Mouse (Mus musculus) neural tube, embryonic 11.5 days (tissue): ENCODE measurements around the gene Slc4a2. TPM values are rescaled to one million over a fixed set of nuclear protein-coding genes. Genes with fewer than 3 reads are reported as not detected.

ENCODE experiments used
- ATAC-seq: fragments of 200-750 bp; cut with Nextera tagmentation; 2 replicates; pipeline ENCODE4 v1.8.0; 2017; ENCODE audit warnings: moderate number of reproducible peaks, mild to moderate bottlenecking, moderate TSS enrichment, moderate library complexity; ENCODE audit not compliant: insufficient read depth, low FRiP score, low TSS enrichment
- DNase-seq: peaks from one replicate; pipeline ENCODE4 v3.0.0-alpha.2; 2015; ENCODE audit warnings: low spot score
- H3K27ac ChIP-seq: fragments of 300-500 bp; sonication (generic); 2 replicates; pipeline ENCODE4 v1.5.1; 2014; ENCODE audit warnings: low read depth, mild to moderate bottlenecking, low read length
- H3K27me3 ChIP-seq: fragments of 300-500 bp; sonication (generic); 2 replicates; pipeline ENCODE4 v1.6.1; 2014; ENCODE audit warnings: mild to moderate bottlenecking, low read length, mixed read lengths; ENCODE audit not compliant: control insufficient read depth, insufficient read depth
- H3K36me3 ChIP-seq: fragments of 300-500 bp; sonication (generic); 2 replicates; pipeline ENCODE4 v1.6.1; 2014; ENCODE audit warnings: mild to moderate bottlenecking, low read length, moderate library complexity, mixed read lengths; ENCODE audit not compliant: control insufficient read depth, insufficient read depth
- H3K4me1 ChIP-seq: fragments of 300-500 bp; sonication (generic); 2 replicates; pipeline ENCODE4 v1.6.1; 2014; ENCODE audit warnings: low read length, mixed read lengths; ENCODE audit not compliant: control insufficient read depth, insufficient read depth
- H3K4me2 ChIP-seq: fragments of 300-500 bp; sonication (generic); 2 replicates; pipeline ENCODE4 v1.6.1; 2014; ENCODE audit warnings: low read depth, mild to moderate bottlenecking, moderate library complexity
- H3K4me3 ChIP-seq: fragments of 300-500 bp; sonication (generic); 2 replicates; pipeline ENCODE4 v1.5.1; 2014; ENCODE audit warnings: low read depth, low read length
- H3K9ac ChIP-seq: fragments of 300-500 bp; sonication (generic); 2 replicates; pipeline ENCODE4 v1.6.1; 2014; ENCODE audit warnings: mild to moderate bottlenecking, low read length
- H3K9me3 ChIP-seq: fragments of 300-500 bp; sonication (generic); 2 replicates; pipeline ENCODE4 v1.6.1; 2016; ENCODE audit warnings: low read length; ENCODE audit not compliant: control insufficient read depth
- WGBS: fragments of 180-500 bp; shearing (Covaris S2); extraction: QIAGEN DNeasy Blood & Tissue Kit; methylation state at CpG from one replicate; pipeline ENCODE4 v1.1.7; 2014; 5-methylcytosine and 5-hydroxymethylcytosine counted together
- polyA plus RNA-seq: library from polyadenylated mRNA; unstranded; fragments of >200 nt; fragmentation: Nextera tagmentation; extraction: Ambion mirVana; gene quantifications from 2 replicates; pipeline ENCODE4 v1.2.1, GENCODE M21; 2014

The Slc4a2 gene
- polyA plus RNA-seq, 1 experiment from 2014 or later: 18.1 TPM

- 5% methylated on average over 5 of the region's 5 CpGs for WGBS
- Histone ChIP-seq H3K4me1 (peaks cover 37% of the 10 kb centered on the region), H3K36me3 (peaks cover 2% of the 10 kb centered on the region; the same call in 1 of the 2 replicates), H3K4me2 (peak overlapping the region; percentile 93), H3K27ac (peak overlapping the region; percentile 63), H3K9me3 (no peaks in the 10 kb centered on the region), H3K9ac (peak overlapping the region; percentile 96), H3K27me3 (no peaks in the 10 kb centered on the region), H3K4me3 (peak overlapping the region; percentile 92)
- ATAC-seq (no peak), DNase-seq (no peak)
These were observed 29.8 kb downstream of the Slc4a2 start for GRCm38 (mm10) chr5:24453283-24453984.

DNA sequence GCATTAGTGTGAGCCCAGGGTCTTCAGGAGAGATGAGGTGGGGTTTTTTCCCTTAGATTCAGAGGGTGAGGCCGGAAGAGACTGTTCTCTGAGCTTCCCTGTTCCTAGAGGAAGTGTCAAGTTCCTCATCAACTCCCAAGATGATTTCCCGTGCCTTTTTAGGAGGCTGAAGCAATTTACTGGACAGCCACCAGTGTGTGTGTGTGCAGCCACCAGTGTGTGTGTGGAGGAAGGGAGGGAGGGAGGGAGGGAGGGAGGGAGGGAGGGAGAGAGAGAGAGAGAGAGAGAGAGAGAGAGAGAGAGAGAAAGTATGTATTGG lies 30.3 kb downstream of the Slc4a2 start:
- Histone ChIP-seq H3K4me2 (peak overlapping the region; percentile 93), H3K36me3 (peaks cover 2% of the 10 kb centered on the region; the same call in 1 of the 2 replicates), H3K9me3 (no peaks in the 10 kb centered on the region), H3K27me3 (no peaks in the 10 kb centered on the region), H3K4me3 (peak overlapping the region; percentile 92), H3K9ac (peak overlapping the region; percentile 96), H3K4me1 (peaks cover 37% of the 10 kb centered on the region), H3K27ac (peak overlapping the region; percentile 63; the same call in 1 of the 2 replicates)
- WGBS: 8% methylated on average over 2 of the region's 2 CpGs
- DNase-seq: no peak
- no peak for ATAC-seq

DNA sequence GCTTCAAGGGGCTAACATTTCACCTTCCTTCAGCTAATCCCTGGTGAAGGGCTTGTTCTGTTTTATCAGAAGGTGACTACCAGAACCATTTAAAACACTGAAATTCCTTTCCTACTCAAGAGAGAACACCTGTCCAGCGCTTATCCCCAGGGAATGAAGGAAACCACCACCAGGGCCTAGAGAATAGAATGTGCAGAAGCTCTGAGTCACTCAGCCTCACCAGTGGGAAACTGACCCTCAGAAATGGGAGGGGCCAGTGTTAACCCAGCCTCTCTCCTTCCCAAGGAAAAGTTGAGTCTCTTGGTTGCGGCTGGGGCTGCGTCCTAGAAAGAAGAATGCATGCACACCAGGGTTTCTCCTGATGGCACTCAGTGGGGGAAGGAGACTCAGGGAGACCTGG lies 31.4 kb downstream of the Slc4a2 start:
- H3K9ac ChIP-seq: peak overlapping the region; percentile 35
- 58% methylated on average over 3 of the region's 3 CpGs for WGBS
- no peak for DNase-seq
- H3K4me1 ChIP-seq: peaks cover 37% of the 10 kb centered on the region
- peaks cover 2% of the 10 kb centered on the region; the same call in 1 of the 2 replicates for H3K36me3 ChIP-seq
- peak overlapping the region; percentile 4 for H3K4me3 ChIP-seq
- no peaks in the 10 kb centered on the region for H3K27me3 ChIP-seq
- H3K9me3 ChIP-seq: no peaks in the 10 kb centered on the region
- H3K27ac ChIP-seq: 0 out of 2 replicates have a peak overlapping the region, but pooled peaks have one; percentile 20
- H3K4me2 ChIP-seq: peak overlapping the region; percentile 20
- no peak for ATAC-seq

DNA sequence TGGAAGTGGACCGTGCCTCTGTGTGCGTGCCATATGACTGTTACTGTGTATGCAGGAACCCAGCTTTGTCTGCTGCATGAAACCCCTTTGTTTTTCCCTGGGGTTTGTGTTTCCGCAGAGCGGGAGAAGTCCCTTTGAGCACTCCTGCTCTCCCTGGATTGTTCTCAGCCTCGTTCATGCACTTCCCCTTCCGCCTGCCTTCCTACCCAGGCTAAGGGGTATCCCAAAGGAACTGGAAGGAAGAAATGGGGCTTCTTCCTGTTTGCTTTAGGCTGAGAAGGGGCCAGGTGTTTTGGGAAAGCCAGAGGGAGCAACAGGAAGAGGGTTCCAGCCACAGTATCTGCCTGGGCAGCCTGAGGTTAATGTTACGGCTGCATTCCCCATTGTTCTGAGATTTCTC lies 32.0 kb downstream of the Slc4a2 start:
- Histone ChIP-seq H3K4me3 (no peak overlapping the region), H3K27me3 (no peaks in the 10 kb centered on the region), H3K9ac (peak overlapping the region; percentile 35), H3K27ac (no peak overlapping the region), H3K4me2 (peak overlapping the region; percentile 20; the same call in 1 of the 2 replicates), H3K36me3 (peaks cover 2% of the 10 kb centered on the region; the same call in 1 of the 2 replicates), H3K4me1 (peaks cover 37% of the 10 kb centered on the region), H3K9me3 (no peaks in the 10 kb centered on the region)
- no peak for DNase-seq
- ATAC-seq: no peak
- 73% methylated on average over 7 of the region's 7 CpGs for WGBS

GRCm38 (mm10) chr5:24466762-24467161 lies 43.1 kb downstream of the Slc4a2 start:
- no peak overlapping the region for H3K27ac ChIP-seq
- no peak overlapping the region for H3K4me2 ChIP-seq
- no peaks in the 10 kb centered on the region for H3K27me3 ChIP-seq
- H3K4me1 ChIP-seq: no peaks in the 10 kb centered on the region
- WGBS: 72% methylated on average over 12 of the region's 12 CpGs
- ATAC-seq: no peak
- no peaks in the 10 kb centered on the region for H3K36me3 ChIP-seq
- no peak overlapping the region for H3K9ac ChIP-seq
- H3K4me3 ChIP-seq: no peak overlapping the region
- H3K9me3 ChIP-seq: no peaks in the 10 kb centered on the region
- no peak for DNase-seq

GRCm38 (mm10) chr5:24470600-24470999 lies 47.0 kb downstream of the Slc4a2 start:
- ATAC-seq: peak; percentile 29; the same call in 1 of the 2 replicates
- H3K9me3 ChIP-seq: no peaks in the 10 kb centered on the region
- H3K27me3 ChIP-seq: peaks cover 29% of the 10 kb centered on the region
- H3K4me1 ChIP-seq: peaks cover 17% of the 10 kb centered on the region
- no peak overlapping the region for H3K4me3 ChIP-seq
- H3K9ac ChIP-seq: no peak overlapping the region
- no peak overlapping the region for H3K27ac ChIP-seq
- no peak overlapping the region for H3K4me2 ChIP-seq
- no peaks in the 10 kb centered on the region for H3K36me3 ChIP-seq
- DNase-seq: peak; percentile 78
- 14% methylated on average over 5 of the region's 5 CpGs for WGBS

GRCm38 (mm10) chr5:24472884-24473619 lies 49.4 kb downstream of the Slc4a2 start:
- DNase-seq: no peak
- H3K27ac ChIP-seq: no peak overlapping the region
- H3K36me3 ChIP-seq: no peaks in the 10 kb centered on the region; the same call in 1 of the 2 replicates
- ATAC-seq: no peak
- no peak overlapping the region for H3K4me3 ChIP-seq
- 28% methylated on average over 6 of the region's 7 CpGs for WGBS
- no peak overlapping the region for H3K4me2 ChIP-seq
- H3K9ac ChIP-seq: no peak overlapping the region
- peaks cover 17% of the 10 kb centered on the region for H3K4me1 ChIP-seq
- H3K27me3 ChIP-seq: peaks cover 31% of the 10 kb centered on the region
- H3K9me3 ChIP-seq: no peaks in the 10 kb centered on the region

DNA sequence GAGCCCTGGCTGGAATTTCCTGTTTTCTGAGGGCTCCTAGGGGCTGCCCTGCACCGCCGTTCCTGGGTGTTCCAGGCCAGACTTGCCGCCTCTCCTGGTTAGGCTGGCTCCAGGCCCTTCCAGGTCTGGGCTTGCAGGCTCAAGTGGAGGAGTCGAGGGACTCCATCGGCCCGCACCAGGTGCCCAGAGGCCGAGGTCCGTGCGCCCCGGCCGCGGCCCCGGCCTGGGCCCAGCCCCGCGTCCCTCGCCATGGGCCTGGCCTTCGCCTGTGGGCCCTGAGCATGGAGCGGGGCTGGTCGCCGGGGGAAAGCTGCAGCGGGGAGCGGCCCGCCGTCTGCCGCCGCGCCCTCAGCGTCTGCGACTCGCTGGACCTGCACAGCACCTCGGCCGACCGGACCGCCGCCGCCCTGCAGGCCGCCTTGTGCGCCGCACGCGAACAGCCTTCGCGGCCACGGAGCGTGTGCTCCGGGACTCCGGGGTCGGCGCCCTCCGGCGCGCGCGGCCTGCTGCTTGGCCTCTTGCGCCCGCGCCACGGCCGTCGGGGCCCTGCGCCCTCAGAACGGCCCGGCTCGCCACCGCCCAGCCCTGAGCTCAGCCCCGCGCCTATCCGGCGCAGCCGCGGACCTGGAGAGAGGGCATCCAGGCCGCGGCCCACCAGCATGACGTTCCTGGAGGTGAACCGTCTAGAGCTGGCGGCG lies 50.5 kb downstream of the Slc4a2 start:
- H3K4me3 ChIP-seq: peak overlapping the region; percentile 34
- H3K27me3 ChIP-seq: peaks cover 31% of the 10 kb centered on the region
- no peak overlapping the region for H3K27ac ChIP-seq
- H3K4me1 ChIP-seq: peaks cover 17% of the 10 kb centered on the region
- H3K4me2 ChIP-seq: peak overlapping the region; percentile 41
- H3K36me3 ChIP-seq: peaks cover 3% of the 10 kb centered on the region; the same call in 1 of the 2 replicates
- H3K9ac ChIP-seq: peak overlapping the region; percentile 19
- DNase-seq (no peak), ATAC-seq (no peak; the same call in 1 of the 2 replicates)
- WGBS: under 1% methylated on average over 70 of the region's 77 CpGs
- H3K9me3 ChIP-seq: no peaks in the 10 kb centered on the region
